Mouse (Mus musculus) stomach, postnatal 0 days (tissue): Measurements from ENCODE around the gene Dut.

ENCODE experiments used
- CTCF ChIP-seq: IDR thresholded peaks from 2 replicates; pipeline ENCODE4 v1.5.1; 2016; ENCODE audit warnings: antibody characterized with exemption, low read depth, mild to moderate bottlenecking, moderate library complexity
- EP300 ChIP-seq: optimal IDR thresholded peaks from 2 replicates; pipeline ENCODE3; 2016; ENCODE audit warnings: antibody characterized with exemption

- peak; percentile 48 for TF ChIP-seq CTCF
- no peak for TF ChIP-seq EP300
These were observed 2.9 kb downstream of the Dut start for GRCm38 (mm10) chr2:125249874-125250273.
